Mouse (Mus musculus) erythroblast, embryonic 14.5 days (primary cell): Measurements from ENCODE around the gene Lair1. TPM values are rescaled to one million over a fixed set of nuclear protein-coding genes. Genes with fewer than 3 reads are reported as not detected.

Experiments used
- H3K27me3 ChIP-seq: 2 replicates; pipeline ENCODE4 v1.6.1; 2012; ENCODE audit warnings: inconsistent platforms; ENCODE audit not compliant: control insufficient read depth
- H3K36me3 ChIP-seq: 2 replicates; pipeline ENCODE4 v1.6.1; 2012; ENCODE audit warnings: mild to moderate bottlenecking, inconsistent platforms; ENCODE audit not compliant: control insufficient read depth
- H3K4me1 ChIP-seq: 2 replicates; pipeline ENCODE4 v1.6.1; 2012; ENCODE audit warnings: inconsistent platforms; ENCODE audit not compliant: control insufficient read depth
- H3K4me3 ChIP-seq: replicated peaks from 2 replicates; pipeline ENCODE3; 2012; ENCODE audit warnings: moderate library complexity, mild to moderate bottlenecking, inconsistent platforms
- H3K9me3 ChIP-seq: 2 replicates; pipeline ENCODE4 v1.6.1; 2012; ENCODE audit warnings: low read length, inconsistent platforms, mixed read lengths; ENCODE audit not compliant: control insufficient read depth
- GATA1 ChIP-seq: IDR thresholded peaks from 2 replicates; pipeline ENCODE4 v1.6.1; 2012; ENCODE audit warnings: low read length, inconsistent platforms, mixed read lengths
- TAL1 ChIP-seq: IDR thresholded peaks from 3 replicates; pipeline ENCODE4 v1.6.1; 2012; ENCODE audit warnings: low read length, inconsistent platforms, mixed read lengths
- polyA plus RNA-seq: library from polyadenylated mRNA; stranded (reverse); fragments of >175 nt; gene quantifications from 2 replicates; pipeline ENCODE4 v1.2.3, GENCODE M21; 2012

Lair1 gene
- polyA plus RNA-seq, 1 experiment = not detected

GRCm38 (mm10) chr7:4087238-4087895 is 24.4 kb upstream of the Lair1 start:
- H3K36me3 ChIP-seq = no peaks in the 10 kb centered on the region
- H3K27me3 ChIP-seq = no peaks in the 10 kb centered on the region
- H3K4me1 ChIP-seq = peaks cover 14% of the 10 kb centered on the region
- no peak overlapping the region for H3K4me3 ChIP-seq
- no peak for TF ChIP-seq GATA1
- TF ChIP-seq TAL1 = no peak
- no peaks in the 10 kb centered on the region for H3K9me3 ChIP-seq

GRCm38 (mm10) chr7:4085562-4085961 is 22.6 kb upstream of the Lair1 start:
- TF ChIP-seq GATA1 (no peak), TAL1 (no peak)
- H3K4me1 ChIP-seq = peaks cover 8% of the 10 kb centered on the region
- H3K9me3 ChIP-seq = no peaks in the 10 kb centered on the region
- H3K27me3 ChIP-seq = no peaks in the 10 kb centered on the region
- H3K4me3 ChIP-seq = no peak overlapping the region
- no peaks in the 10 kb centered on the region for H3K36me3 ChIP-seq

GRCm38 (mm10) chr7:4084161-4084560 is 21.2 kb upstream of the Lair1 start:
- Histone ChIP-seq H3K36me3 (no peaks in the 10 kb centered on the region), H3K9me3 (no peaks in the 10 kb centered on the region), H3K4me3 (no peak overlapping the region), H3K27me3 (no peaks in the 10 kb centered on the region), H3K4me1 (peaks cover 8% of the 10 kb centered on the region)
- no peak for TF ChIP-seq TAL1
- TF ChIP-seq GATA1 = no peak

- H3K4me3 ChIP-seq = no peak overlapping the region
- no peaks in the 10 kb centered on the region for H3K9me3 ChIP-seq
- no peaks in the 10 kb centered on the region for H3K27me3 ChIP-seq
- peaks cover 3% of the 10 kb centered on the region for H3K4me1 ChIP-seq
- TF ChIP-seq TAL1 = no peak
- no peak for TF ChIP-seq GATA1
- H3K36me3 ChIP-seq = no peaks in the 10 kb centered on the region
Observed at GRCm38 (mm10) chr7:4082804-4083203, 19.8 kb upstream of the Lair1 start.

GRCm38 (mm10) chr7:4081706-4082105 is 18.7 kb upstream of the Lair1 start:
- Histone ChIP-seq H3K4me1 (no peaks in the 10 kb centered on the region), H3K36me3 (no peaks in the 10 kb centered on the region), H3K9me3 (no peaks in the 10 kb centered on the region), H3K4me3 (no peak overlapping the region), H3K27me3 (no peaks in the 10 kb centered on the region)
- TF ChIP-seq TAL1 = no peak
- no peak for TF ChIP-seq GATA1

- H3K4me3 ChIP-seq = no peak overlapping the region
- H3K4me1 ChIP-seq = no peaks in the 10 kb centered on the region
- TF ChIP-seq TAL1 (no peak), GATA1 (no peak)
- no peaks in the 10 kb centered on the region for H3K36me3 ChIP-seq
- H3K27me3 ChIP-seq = no peaks in the 10 kb centered on the region
- H3K9me3 ChIP-seq = no peaks in the 10 kb centered on the region
Observed at GRCm38 (mm10) chr7:4080552-4080951, 17.5 kb upstream of the Lair1 start.

- H3K4me3 ChIP-seq = no peak overlapping the region
- H3K4me1 ChIP-seq = no peaks in the 10 kb centered on the region
- TF ChIP-seq TAL1 (no peak), GATA1 (no peak)
- H3K27me3 ChIP-seq = no peaks in the 10 kb centered on the region
- H3K36me3 ChIP-seq = no peaks in the 10 kb centered on the region
- no peaks in the 10 kb centered on the region for H3K9me3 ChIP-seq
Observed at GRCm38 (mm10) chr7:4079511-4079910, 16.5 kb upstream of the Lair1 start.

GRCm38 (mm10) chr7:4073144-4073543 is 10.1 kb upstream of the Lair1 start:
- H3K9me3 ChIP-seq = no peaks in the 10 kb centered on the region
- no peak overlapping the region for H3K4me3 ChIP-seq
- H3K27me3 ChIP-seq = no peaks in the 10 kb centered on the region
- TF ChIP-seq TAL1 (no peak), GATA1 (no peak)
- H3K36me3 ChIP-seq = no peaks in the 10 kb centered on the region
- H3K4me1 ChIP-seq = no peaks in the 10 kb centered on the region

- no peak for TF ChIP-seq TAL1
- TF ChIP-seq GATA1 = no peak
- Histone ChIP-seq H3K4me3 (no peak overlapping the region), H3K27me3 (no peaks in the 10 kb centered on the region), H3K36me3 (no peaks in the 10 kb centered on the region), H3K4me1 (no peaks in the 10 kb centered on the region), H3K9me3 (no peaks in the 10 kb centered on the region)
Observed at GRCm38 (mm10) chr7:4071066-4071465, 8.1 kb upstream of the Lair1 start.
